Mouse (Mus musculus) kidney, postnatal 0 days (tissue): ENCODE measurements around the gene Zfand2b. TPM values are rescaled to one million over a fixed set of nuclear protein-coding genes. Genes with fewer than 3 reads are reported as not detected.
A peak's percentile ranks its signal among the peaks of the same experiment; 100 is the strongest.

Experiments used
- ATAC-seq: fragments of 200-750 bp; cut with Nextera tagmentation; replicated peaks from 2 replicates; pipeline ENCODE4 v1.8.0; 2017; ENCODE audit warnings: low read depth, moderate number of reproducible peaks, moderate TSS enrichment, moderate library complexity; ENCODE audit not compliant: low FRiP score
- DNase-seq: peaks from one replicate; pipeline ENCODE4 v3.0.0-alpha.2; 2016; ENCODE audit warnings: low spot score
- H3K27ac ChIP-seq: fragments of 300-500 bp; sonication (generic); 2 replicates; pipeline ENCODE4 v1.5.1; 2014; ENCODE audit warnings: mild to moderate bottlenecking
- H3K27me3 ChIP-seq: fragments of 300-500 bp; sonication (generic); 2 replicates; pipeline ENCODE4 v1.6.1; 2014; ENCODE audit warnings: low read length, mixed read lengths; ENCODE audit not compliant: insufficient read depth
- H3K36me3 ChIP-seq: fragments of 300-500 bp; sonication (generic); 2 replicates; pipeline ENCODE4 v1.6.1; 2014; ENCODE audit warnings: low read length, mixed read lengths; ENCODE audit not compliant: insufficient read depth
- H3K4me1 ChIP-seq: fragments of 300-500 bp; sonication (generic); replicated peaks from 2 replicates; pipeline ENCODE4 v1.6.1; 2014; ENCODE audit warnings: antibody characterized with exemption, low read length, mixed read lengths; ENCODE audit not compliant: insufficient read depth
- H3K4me2 ChIP-seq: fragments of 300-500 bp; sonication (generic); 2 replicates; pipeline ENCODE4 v1.6.1; 2014; ENCODE audit warnings: mild to moderate bottlenecking, low read length, moderate library complexity, mixed read lengths
- H3K4me3 ChIP-seq: fragments of 300-500 bp; sonication (generic); replicated peaks from 2 replicates; pipeline ENCODE4 v1.5.1; 2014; ENCODE audit warnings: low read depth, low read length
- H3K9ac ChIP-seq: fragments of 300-500 bp; sonication (generic); 2 replicates; pipeline ENCODE4 v1.6.1; 2014; ENCODE audit warnings: low read depth, low read length
- H3K9me3 ChIP-seq: fragments of 300-500 bp; sonication (generic); replicated peaks from 2 replicates; pipeline ENCODE4 v1.6.1; 2016; ENCODE audit warnings: low read length, inconsistent platforms, mixed read lengths
- CTCF ChIP-seq: IDR thresholded peaks from 2 replicates; pipeline ENCODE4 v1.5.1; 2016; ENCODE audit warnings: antibody characterized with exemption, low read depth, mild to moderate bottlenecking, moderate library complexity
- WGBS: fragments of 180-500 bp; shearing (Covaris S2); extraction: QIAGEN DNeasy Blood & Tissue Kit; methylation state at CpG from one replicate; pipeline ENCODE4 v1.1.7; 2014; 5-methylcytosine and 5-hydroxymethylcytosine counted together
- polyA plus RNA-seq: library from polyadenylated mRNA; unstranded; fragments of >200 nt; fragmentation: Nextera tagmentation; extraction: Ambion mirVana; gene quantifications from 2 replicates; pipeline ENCODE4 v1.2.1, GENCODE M21; 2015

Gene Zfand2b
- 43.2 and 47.7 TPM in 2 replicates for polyA plus RNA-seq

DNA sequence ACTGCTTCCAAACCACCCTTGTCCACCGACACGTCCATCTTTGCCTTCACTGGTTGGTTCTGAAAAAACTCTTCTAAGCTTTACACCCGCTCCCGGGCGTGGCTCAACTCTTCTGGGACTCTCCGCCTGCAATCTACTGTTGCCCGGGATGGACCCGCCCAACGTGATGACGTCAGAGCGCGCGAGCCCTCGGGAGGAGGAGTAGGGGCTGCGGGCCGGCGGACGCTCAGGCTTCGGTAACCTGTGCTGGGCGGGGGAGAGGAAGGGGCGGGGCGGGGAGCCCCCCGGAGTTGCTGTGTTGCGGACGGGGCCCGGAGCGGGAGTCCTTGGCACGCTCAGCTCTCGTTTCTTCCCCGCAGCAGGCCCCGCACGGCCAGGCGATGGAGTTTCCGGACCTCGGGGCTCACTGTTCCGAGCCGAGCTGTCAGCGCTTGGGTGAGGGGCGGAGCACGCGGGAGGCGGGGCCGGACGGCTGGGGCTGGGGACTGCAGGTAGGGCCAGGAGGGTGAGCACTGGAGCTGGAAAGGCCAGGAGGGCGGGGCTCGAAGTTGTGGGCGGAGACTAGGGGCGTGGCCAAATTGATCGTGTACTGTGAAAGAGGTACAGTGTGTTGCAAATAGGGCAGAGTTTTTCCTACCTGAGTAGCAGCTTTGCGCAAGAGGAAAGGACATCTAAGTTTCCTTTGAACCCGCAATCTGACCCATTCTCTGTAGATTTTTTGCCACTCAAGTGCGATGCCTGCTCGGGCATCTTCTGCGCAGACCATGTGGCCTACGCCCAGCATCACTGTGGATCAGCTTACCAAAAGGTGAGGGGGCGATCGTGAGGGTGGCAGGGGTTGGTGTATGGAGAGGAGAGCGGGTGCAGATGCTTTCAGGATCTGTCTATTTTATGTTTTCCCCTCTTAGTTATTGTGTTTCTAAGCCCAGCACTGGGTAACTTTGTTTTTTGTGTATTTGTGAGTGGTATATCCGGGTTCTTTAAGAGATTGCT lies at the start of gene Zfand2b:
Zfand2b (plus strand) TSS at position 175 of the 993 bp plus-strand sequence.
- Histone ChIP-seq H3K27me3 (no peaks in the 10 kb centered on the region), H3K36me3 (peaks cover 33% of the 10 kb centered on the region), H3K27ac (peak within 1 kb of the TSS; percentile 87), H3K9ac (peak within 1 kb of the TSS; percentile 63), H3K9me3 (no peaks in the 10 kb centered on the region), H3K4me2 (peak within 1 kb of the TSS; percentile 60), H3K4me1 (0 out of 2 replicates have a peak, but pooled peaks cover 3% of the 10 kb centered on the region), H3K4me3 (peak within 1 kb of the TSS; percentile 74)
- WGBS: under 1% methylated on average over 57 of the region's 59 CpGs
- DNase-seq (peak; percentile 97), ATAC-seq (peak; percentile 98)
- TF ChIP-seq CTCF: no peak; the same call in 1 of the 2 replicates

DNA sequence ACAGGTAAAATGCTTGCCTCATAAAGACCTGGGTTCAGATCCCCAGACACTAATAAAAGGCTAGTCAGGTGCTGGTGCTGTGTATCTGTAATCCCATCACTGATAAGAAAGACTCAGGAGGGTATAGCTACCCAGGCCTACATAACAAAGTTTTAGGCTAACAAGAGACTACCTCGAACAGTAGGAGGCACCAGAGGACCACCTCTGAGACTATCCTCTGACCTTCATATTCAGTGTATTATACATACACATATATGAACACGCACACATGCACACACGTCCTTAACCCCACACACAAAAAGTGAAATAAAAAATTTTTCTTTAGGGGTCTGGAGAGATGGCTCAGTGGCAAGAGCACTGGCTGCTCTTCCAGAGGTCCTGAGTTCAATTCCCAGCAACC lies 46.2 kb upstream of the Zfand2b start:
- no peaks in the 10 kb centered on the region for H3K27me3 ChIP-seq
- 93% methylated on average over 3 of the region's 3 CpGs for WGBS
- H3K4me1 ChIP-seq: 0 out of 2 replicates have a peak, but pooled peaks cover 3% of the 10 kb centered on the region
- peak; percentile 27; the same call in 1 of the 2 replicates for TF ChIP-seq CTCF
- ATAC-seq (no peak), DNase-seq (no peak)
- no peak overlapping the region for H3K9ac ChIP-seq
- no peak overlapping the region for H3K4me3 ChIP-seq
- H3K9me3 ChIP-seq: no peaks in the 10 kb centered on the region
- H3K27ac ChIP-seq: no peak overlapping the region
- H3K36me3 ChIP-seq: no peaks in the 10 kb centered on the region
- H3K4me2 ChIP-seq: no peak overlapping the region

DNA sequence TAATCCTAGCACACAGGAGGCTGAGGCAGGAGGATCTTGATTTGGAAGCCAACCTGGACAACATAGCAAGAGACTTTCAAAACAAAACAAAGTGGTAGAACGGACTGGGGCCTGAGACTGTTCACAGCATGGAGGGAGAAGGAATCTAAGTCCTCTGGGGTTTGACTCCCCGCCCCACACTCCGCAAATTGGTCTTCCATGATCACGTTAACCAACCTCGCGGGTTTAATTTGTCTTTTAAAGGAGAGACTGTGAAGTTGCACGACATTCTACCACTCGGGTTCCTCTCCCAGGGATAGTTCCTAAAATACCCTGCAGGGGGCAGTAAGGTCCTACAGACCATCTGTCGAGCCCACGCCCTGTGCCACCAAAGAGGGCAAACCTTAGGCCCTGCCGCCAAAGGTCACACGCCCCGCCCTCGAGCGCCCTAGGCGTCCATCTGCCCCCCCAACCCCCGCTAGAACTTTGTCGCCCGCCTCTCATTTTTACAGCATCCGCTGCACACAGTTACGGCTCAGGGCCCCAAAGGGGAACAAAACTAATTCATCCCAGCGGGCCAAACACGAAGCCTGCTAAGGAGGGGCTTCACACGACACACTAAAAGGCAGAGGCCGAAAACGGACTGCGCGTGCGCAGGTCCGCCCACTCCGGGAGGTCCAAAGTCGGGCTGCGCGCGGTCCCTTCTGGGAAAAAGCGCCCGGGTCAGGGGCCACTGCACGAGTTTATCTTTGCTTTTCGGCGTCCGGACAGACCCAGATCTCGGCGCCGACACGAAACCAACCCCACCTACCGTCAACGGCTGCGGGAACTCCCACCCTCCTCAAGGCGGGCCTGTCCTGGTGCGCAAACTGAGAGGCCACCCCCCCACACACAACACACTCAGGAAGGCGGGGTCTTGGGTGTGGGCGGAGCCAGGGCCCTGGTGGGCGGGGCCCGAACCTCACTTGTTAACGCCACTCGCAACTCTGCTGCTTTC lies 43.8 kb upstream of the Zfand2b start, which contains the start of gene Nhej1:
Nhej1 (minus strand) TSS at position 855 of the 976 bp plus-strand sequence.
- 2% methylated on average over 56 of the region's 56 CpGs for WGBS
- H3K4me1 ChIP-seq: 0 out of 2 replicates have a peak, but pooled peaks cover 3% of the 10 kb centered on the region
- ATAC-seq (peak; percentile 97), DNase-seq (peak; percentile 98)
- H3K9me3 ChIP-seq: no peaks in the 10 kb centered on the region
- peak; percentile 81 for TF ChIP-seq CTCF
- H3K4me2 ChIP-seq: peak within 1 kb of the TSS; percentile 49
- no peaks in the 10 kb centered on the region for H3K36me3 ChIP-seq
- no peaks in the 10 kb centered on the region for H3K27me3 ChIP-seq
- peak within 1 kb of the TSS; percentile 54 for H3K9ac ChIP-seq
- H3K27ac ChIP-seq: peak within 1 kb of the TSS; percentile 94
- peak within 1 kb of the TSS; percentile 46 for H3K4me3 ChIP-seq

DNA sequence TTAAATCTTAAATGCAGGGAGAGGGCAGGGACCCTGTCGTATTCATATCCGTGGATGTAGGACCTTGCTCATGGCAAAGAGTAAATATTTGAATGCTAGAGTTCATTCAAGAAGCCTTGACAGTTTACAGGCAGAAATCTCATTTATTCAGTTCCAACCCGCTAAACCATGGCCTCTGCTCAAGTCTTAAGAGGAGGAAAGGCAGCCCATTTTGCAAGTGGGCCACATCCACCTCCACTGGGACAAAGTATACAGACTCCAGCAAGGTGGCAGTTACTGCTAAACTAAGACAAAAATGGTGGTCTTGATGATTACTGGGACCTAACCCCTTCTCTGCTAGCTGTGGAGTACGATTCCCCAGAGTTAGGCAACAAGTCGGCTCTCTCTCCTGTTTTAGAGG lies 43.0 kb upstream of the Zfand2b start:
- Histone ChIP-seq H3K9me3 (no peaks in the 10 kb centered on the region), H3K4me1 (0 out of 2 replicates have a peak, but pooled peaks cover 3% of the 10 kb centered on the region), H3K27ac (peak overlapping the region; percentile 94), H3K27me3 (no peaks in the 10 kb centered on the region), H3K36me3 (no peaks in the 10 kb centered on the region), H3K4me2 (peak overlapping the region; percentile 49), H3K9ac (peak overlapping the region; percentile 54), H3K4me3 (peak overlapping the region; percentile 46)
- ATAC-seq (no peak), DNase-seq (no peak)
- WGBS: 32% methylated on average over 5 of the region's 5 CpGs
- TF ChIP-seq CTCF: no peak

DNA sequence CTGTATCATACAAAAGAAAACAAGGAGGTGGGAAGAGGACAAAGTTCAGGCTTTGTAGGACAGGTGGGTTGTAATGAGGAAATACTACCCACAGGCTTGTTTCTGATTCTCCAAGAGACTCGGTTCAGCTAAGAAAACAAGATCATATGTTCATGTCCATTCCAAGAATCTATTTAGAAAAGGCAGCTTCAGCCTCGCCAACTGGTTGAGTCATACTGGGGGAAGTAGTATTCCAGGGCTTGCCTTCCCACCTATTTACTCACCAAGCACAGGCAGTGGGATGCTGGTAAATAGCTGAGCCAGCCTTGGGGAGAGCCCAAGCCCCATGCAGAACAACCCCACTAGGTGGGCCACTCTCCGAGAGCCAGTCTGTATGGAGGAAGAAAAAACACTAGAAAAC lies 39.8 kb upstream of the Zfand2b start:
- H3K9me3 ChIP-seq: no peaks in the 10 kb centered on the region
- H3K4me2 ChIP-seq: no peak overlapping the region
- H3K4me3 ChIP-seq: no peak overlapping the region
- H3K27ac ChIP-seq: no peak overlapping the region
- WGBS: 65% methylated on average over 3 of the region's 3 CpGs
- no peaks in the 10 kb centered on the region for H3K27me3 ChIP-seq
- H3K36me3 ChIP-seq: no peaks in the 10 kb centered on the region
- no peak for DNase-seq
- ATAC-seq: no peak
- 0 out of 2 replicates have a peak, but pooled peaks cover 3% of the 10 kb centered on the region for H3K4me1 ChIP-seq
- no peak for TF ChIP-seq CTCF
- H3K9ac ChIP-seq: no peak overlapping the region
